Mouse (Mus musculus): ENCODE data around the gene Gramd1b. TPM values are rescaled to one million over a fixed set of nuclear protein-coding genes. Genes with fewer than 3 reads are reported as not detected.

Gene Gramd1b
- polyA plus RNA-seq, 1 experiment = 0.02 TPM

- Histone ChIP-seq H3K4me1 (ENCODE audit: control insufficient read depth) (no peaks in the 10 kb centered on the region), H3K27me3 (ENCODE audit: control insufficient read depth) (no peaks in the 10 kb centered on the region), H3K9me3 (ENCODE audit: control insufficient read depth, low read length) (no peaks in the 10 kb centered on the region), H3K4me3 (replicated peaks) (no peak overlapping the region), H3K36me3 (ENCODE audit: control insufficient read depth) (no peaks in the 10 kb centered on the region)
- TF ChIP-seq TAL1 (IDR thresholded peaks at IDR 0.05; ENCODE audit: low read length) (no peak), GATA1 (IDR thresholded peaks at IDR 0.05; ENCODE audit: low read length) (no peak)
Observed at GRCm38 (mm10) chr9:40324232-40324792, 206.9 kb downstream of the Gramd1b start.

- no peaks in the 10 kb centered on the region for H3K9me3 ChIP-seq (ENCODE audit: control insufficient read depth, low read length)
- no peaks in the 10 kb centered on the region for H3K4me1 ChIP-seq (ENCODE audit: control insufficient read depth)
- peak overlapping the region; percentile 43 for H3K4me3 ChIP-seq (replicated peaks)
- H3K36me3 ChIP-seq (ENCODE audit: control insufficient read depth) = no peaks in the 10 kb centered on the region
- TF ChIP-seq GATA1 (IDR thresholded peaks at IDR 0.05; ENCODE audit: low read length) (no peak), TAL1 (IDR thresholded peaks at IDR 0.05; ENCODE audit: low read length) (no peak)
- no peaks in the 10 kb centered on the region for H3K27me3 ChIP-seq (ENCODE audit: control insufficient read depth)
Observed at GRCm38 (mm10) chr9:40323773-40324172, 207.4 kb downstream of the Gramd1b start.

- Histone ChIP-seq H3K9me3 (ENCODE audit: control insufficient read depth, low read length) (no peaks in the 10 kb centered on the region), H3K4me1 (ENCODE audit: control insufficient read depth) (no peaks in the 10 kb centered on the region), H3K4me3 (replicated peaks) (peak overlapping the region; percentile 43), H3K36me3 (ENCODE audit: control insufficient read depth) (no peaks in the 10 kb centered on the region), H3K27me3 (ENCODE audit: control insufficient read depth) (no peaks in the 10 kb centered on the region)
- no peak for TF ChIP-seq TAL1 (IDR thresholded peaks at IDR 0.05; ENCODE audit: low read length)
- TF ChIP-seq GATA1 (IDR thresholded peaks at IDR 0.05; ENCODE audit: low read length) = no peak
Observed at GRCm38 (mm10) chr9:40323171-40323570, 208.0 kb downstream of the Gramd1b start.

GRCm38 (mm10) chr9:40322372-40322771 lies 208.8 kb downstream of the Gramd1b start:
- H3K4me1 ChIP-seq (ENCODE audit: control insufficient read depth) = no peaks in the 10 kb centered on the region
- TF ChIP-seq TAL1 (IDR thresholded peaks at IDR 0.05; ENCODE audit: low read length) (no peak), GATA1 (IDR thresholded peaks at IDR 0.05; ENCODE audit: low read length) (no peak)
- H3K36me3 ChIP-seq (ENCODE audit: control insufficient read depth) = no peaks in the 10 kb centered on the region
- H3K4me3 ChIP-seq (replicated peaks) = no peak overlapping the region
- no peaks in the 10 kb centered on the region for H3K27me3 ChIP-seq (ENCODE audit: control insufficient read depth)
- no peaks in the 10 kb centered on the region for H3K9me3 ChIP-seq (ENCODE audit: control insufficient read depth, low read length)

GRCm38 (mm10) chr9:40321668-40322003 lies 209.5 kb downstream of the Gramd1b start:
- no peaks in the 10 kb centered on the region for H3K36me3 ChIP-seq (ENCODE audit: control insufficient read depth)
- H3K4me1 ChIP-seq (ENCODE audit: control insufficient read depth) = no peaks in the 10 kb centered on the region
- no peak for TF ChIP-seq TAL1 (IDR thresholded peaks at IDR 0.05; ENCODE audit: low read length)
- TF ChIP-seq GATA1 (IDR thresholded peaks at IDR 0.05; ENCODE audit: low read length) = no peak
- no peak overlapping the region for H3K4me3 ChIP-seq (replicated peaks)
- H3K27me3 ChIP-seq (ENCODE audit: control insufficient read depth) = no peaks in the 10 kb centered on the region
- H3K9me3 ChIP-seq (ENCODE audit: control insufficient read depth, low read length) = no peaks in the 10 kb centered on the region

- TF ChIP-seq TAL1 (IDR thresholded peaks at IDR 0.05; ENCODE audit: low read length) = no peak
- TF ChIP-seq GATA1 (IDR thresholded peaks at IDR 0.05; ENCODE audit: low read length) = no peak
- no peaks in the 10 kb centered on the region for H3K36me3 ChIP-seq (ENCODE audit: control insufficient read depth)
- no peaks in the 10 kb centered on the region for H3K27me3 ChIP-seq (ENCODE audit: control insufficient read depth)
- H3K9me3 ChIP-seq (ENCODE audit: control insufficient read depth, low read length) = no peaks in the 10 kb centered on the region
- H3K4me3 ChIP-seq (replicated peaks) = no peak overlapping the region
- no peaks in the 10 kb centered on the region for H3K4me1 ChIP-seq (ENCODE audit: control insufficient read depth)
Observed at GRCm38 (mm10) chr9:40320879-40321667, 210.1 kb downstream of the Gramd1b start.

- no peaks in the 10 kb centered on the region for H3K9me3 ChIP-seq (ENCODE audit: control insufficient read depth, low read length)
- no peaks in the 10 kb centered on the region for H3K4me1 ChIP-seq (ENCODE audit: control insufficient read depth)
- H3K4me3 ChIP-seq (replicated peaks) = no peak overlapping the region
- no peak for TF ChIP-seq TAL1 (IDR thresholded peaks at IDR 0.05; ENCODE audit: low read length)
- TF ChIP-seq GATA1 (IDR thresholded peaks at IDR 0.05; ENCODE audit: low read length) = no peak
- H3K36me3 ChIP-seq (ENCODE audit: control insufficient read depth) = no peaks in the 10 kb centered on the region
- no peaks in the 10 kb centered on the region for H3K27me3 ChIP-seq (ENCODE audit: control insufficient read depth)
Observed at GRCm38 (mm10) chr9:40320405-40320804, 210.8 kb downstream of the Gramd1b start.

- no peak overlapping the region for H3K4me3 ChIP-seq (replicated peaks)
- TF ChIP-seq GATA1 (IDR thresholded peaks at IDR 0.05; ENCODE audit: low read length) (no peak), TAL1 (IDR thresholded peaks at IDR 0.05; ENCODE audit: low read length) (no peak)
- H3K36me3 ChIP-seq (ENCODE audit: control insufficient read depth) = no peaks in the 10 kb centered on the region
- no peaks in the 10 kb centered on the region for H3K27me3 ChIP-seq (ENCODE audit: control insufficient read depth)
- no peaks in the 10 kb centered on the region for H3K9me3 ChIP-seq (ENCODE audit: control insufficient read depth, low read length)
- H3K4me1 ChIP-seq (ENCODE audit: control insufficient read depth) = no peaks in the 10 kb centered on the region
Observed at GRCm38 (mm10) chr9:40318771-40319170, 212.4 kb downstream of the Gramd1b start.

- no peaks in the 10 kb centered on the region for H3K9me3 ChIP-seq (ENCODE audit: control insufficient read depth, low read length)
- no peaks in the 10 kb centered on the region for H3K4me1 ChIP-seq (ENCODE audit: control insufficient read depth)
- H3K36me3 ChIP-seq (ENCODE audit: control insufficient read depth) = no peaks in the 10 kb centered on the region
- H3K27me3 ChIP-seq (ENCODE audit: control insufficient read depth) = no peaks in the 10 kb centered on the region
- no peak for TF ChIP-seq GATA1 (IDR thresholded peaks at IDR 0.05; ENCODE audit: low read length)
- no peak for TF ChIP-seq TAL1 (IDR thresholded peaks at IDR 0.05; ENCODE audit: low read length)
- no peak overlapping the region for H3K4me3 ChIP-seq (replicated peaks)
Observed at GRCm38 (mm10) chr9:40317735-40318134, 213.4 kb downstream of the Gramd1b start.

Data from erythroblast, embryonic 14.5 days (primary cell).